Mouse (Mus musculus) CH12.LX (cell line): ENCODE results near the gene Map1b.

Source experiments
- CTCF ChIP-seq, 2 experiments: IDR thresholded peaks in 1 of 2; conservative IDR thresholded peaks in 1 of 2; 2 replicates each; pipeline ENCODE4 v1.5.1; 2011 to 2012; ENCODE audit warnings: low read depth in 2 of 2, low read length in 2 of 2, improper control_type of control experiment in 1 of 2, inconsistent platforms in 1 of 2, mild to moderate bottlenecking in 1 of 2, moderate library complexity in 1 of 2
- JUND ChIP-seq: conservative IDR thresholded peaks from 2 replicates; pipeline ENCODE4 v1.6.1; 2011; ENCODE audit warnings: low read depth, low read length, improper control_type of control experiment
- MAFK ChIP-seq: IDR thresholded peaks from 2 replicates; pipeline ENCODE4 v1.6.1; 2011; ENCODE audit warnings: low read length, improper control_type of control experiment; ENCODE audit not compliant: insufficient replicate concordance
- POLR2A ChIP-seq: IDR thresholded peaks from 2 replicates; pipeline ENCODE4 v1.6.1; 2011; ENCODE audit warnings: low read depth, mild to moderate bottlenecking, improper control_type of control experiment, low read length
- UBTF ChIP-seq: IDR thresholded peaks from 2 replicates; pipeline ENCODE4 v1.6.1; 2012; ENCODE audit warnings: low read depth, mild to moderate bottlenecking, inconsistent platforms, low read length, improper control_type of control experiment, moderate library complexity
- USF1 ChIP-seq: IDR thresholded peaks from 2 replicates; pipeline ENCODE4 v1.6.1; 2014; ENCODE audit warnings: low read depth, mild to moderate bottlenecking, inconsistent platforms, low read length, improper control_type of control experiment

- no peak for TF ChIP-seq CTCF (conservative IDR thresholded peaks at IDR 0.05 in 1 of 2, IDR thresholded peaks at IDR 0.05 in 1 of 2; ENCODE audit: low read depth in 2 of 2, low read length in 2 of 2)
- no peak for TF ChIP-seq USF1
- TF ChIP-seq POLR2A = no peak
- TF ChIP-seq UBTF = no peak
- no peak for TF ChIP-seq JUND
- TF ChIP-seq MAFK = no peak
These were observed 92.8 kb downstream of the Map1b start for GRCm38 (mm10) chr13:99423581-99423980.
